Mouse (Mus musculus) lung, embryonic 14.5 days (tissue): ENCODE data around the gene Ccnt1. TPM values are rescaled to one million over a fixed set of nuclear protein-coding genes. Genes with fewer than 3 reads are reported as not detected.
A peak's percentile ranks its signal among the peaks of the same experiment; 100 is the strongest.
"Not testable (repeated sequence)": the region's sequence is repeated elsewhere in the genome, so short reads cannot be mapped to it uniquely, and the experiment has no call there.

Experiments
- ATAC-seq: fragments of 200-750 bp; cut with Nextera tagmentation; 2 replicates; pipeline ENCODE4 v1.8.0; 2017; ENCODE audit warnings: mild to moderate bottlenecking, moderate TSS enrichment, moderate library complexity; ENCODE audit not compliant: insufficient read depth
- DNase-seq: peaks from one replicate; pipeline ENCODE4 v3.0.0-alpha.2; 2015
- H3K27ac ChIP-seq: fragments of 300-500 bp; sonication (generic); 2 replicates; pipeline ENCODE4 v1.5.1; 2014; ENCODE audit warnings: low read depth, mild to moderate bottlenecking, moderate library complexity
- H3K27me3 ChIP-seq: fragments of 300-500 bp; sonication (generic); 2 replicates; pipeline ENCODE4 v1.6.1; 2014; ENCODE audit warnings: low read length, control low read depth; ENCODE audit not compliant: insufficient read depth
- H3K36me3 ChIP-seq: fragments of 300-500 bp; sonication (generic); 2 replicates; pipeline ENCODE4 v1.6.1; 2014; ENCODE audit warnings: control low read depth; ENCODE audit not compliant: insufficient read depth
- H3K4me1 ChIP-seq: fragments of 300-500 bp; sonication (generic); 2 replicates; pipeline ENCODE4 v1.6.1; 2014; ENCODE audit warnings: antibody characterized with exemption, control low read depth; ENCODE audit not compliant: insufficient read depth
- H3K4me2 ChIP-seq: fragments of 300-500 bp; sonication (generic); 2 replicates; pipeline ENCODE4 v1.6.1; 2014; ENCODE audit warnings: mild to moderate bottlenecking
- H3K4me3 ChIP-seq: fragments of 300-500 bp; sonication (generic); 2 replicates; pipeline ENCODE4 v1.5.1; 2014; ENCODE audit warnings: low read depth, low read length
- H3K9ac ChIP-seq: fragments of 300-500 bp; sonication (generic); 2 replicates; pipeline ENCODE4 v1.6.1; 2014
- H3K9me3 ChIP-seq: fragments of 300-500 bp; sonication (generic); 2 replicates; pipeline ENCODE4 v1.6.1; 2016; ENCODE audit warnings: low read depth, low read length, control low read depth
- CTCF ChIP-seq: IDR thresholded peaks from 2 replicates; pipeline ENCODE4 v1.5.1; 2016; ENCODE audit warnings: antibody characterized with exemption, low read depth
- WGBS: fragments of 180-500 bp; shearing (Covaris S2); extraction: QIAGEN DNeasy Blood & Tissue Kit; methylation state at CpG from one replicate; pipeline ENCODE4 v1.1.7; 2014; 5-methylcytosine and 5-hydroxymethylcytosine counted together
- polyA plus RNA-seq: library from polyadenylated mRNA; unstranded; fragments of >200 nt; fragmentation: Nextera tagmentation; extraction: Ambion mirVana; gene quantifications from 2 replicates; pipeline ENCODE4 v1.2.1, GENCODE M21; 2014

The Ccnt1 gene
- polyA plus RNA-seq, 1 experiment from 2014 or later = 58.5 TPM

DNA sequence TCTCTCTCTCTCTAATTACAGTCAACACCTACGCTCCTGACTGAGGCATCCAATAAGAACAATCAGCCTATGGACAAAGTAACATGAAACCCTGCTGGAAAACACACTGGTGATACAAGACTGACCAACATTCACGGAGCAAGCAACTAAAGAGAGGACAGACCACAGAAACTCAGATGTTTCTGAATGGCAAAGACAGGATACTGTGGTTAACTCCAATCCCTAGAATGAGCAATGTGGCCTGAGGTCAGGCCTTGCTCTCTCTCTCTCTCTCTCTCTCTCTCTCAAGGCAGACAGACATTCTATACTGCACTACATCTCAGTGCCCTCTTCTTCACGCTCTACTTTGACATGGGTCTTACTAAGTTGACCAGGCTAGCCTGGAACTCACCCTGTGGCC is 49.5 kb downstream of the Ccnt1 start:
- Histone ChIP-seq H3K9ac (no peak overlapping the region), H3K36me3 (peaks cover 84% of the 10 kb centered on the region), H3K27me3 (no peaks in the 10 kb centered on the region), H3K4me3 (no peak overlapping the region), H3K27ac (no peak overlapping the region), H3K4me2 (no peak overlapping the region), H3K4me1 (no peaks in the 10 kb centered on the region), H3K9me3 (no peaks in the 10 kb centered on the region)
- no peak for TF ChIP-seq CTCF
- DNase-seq (no peak), ATAC-seq (no peak)
- WGBS = 91% methylated on average over 3 of the region's 3 CpGs

DNA sequence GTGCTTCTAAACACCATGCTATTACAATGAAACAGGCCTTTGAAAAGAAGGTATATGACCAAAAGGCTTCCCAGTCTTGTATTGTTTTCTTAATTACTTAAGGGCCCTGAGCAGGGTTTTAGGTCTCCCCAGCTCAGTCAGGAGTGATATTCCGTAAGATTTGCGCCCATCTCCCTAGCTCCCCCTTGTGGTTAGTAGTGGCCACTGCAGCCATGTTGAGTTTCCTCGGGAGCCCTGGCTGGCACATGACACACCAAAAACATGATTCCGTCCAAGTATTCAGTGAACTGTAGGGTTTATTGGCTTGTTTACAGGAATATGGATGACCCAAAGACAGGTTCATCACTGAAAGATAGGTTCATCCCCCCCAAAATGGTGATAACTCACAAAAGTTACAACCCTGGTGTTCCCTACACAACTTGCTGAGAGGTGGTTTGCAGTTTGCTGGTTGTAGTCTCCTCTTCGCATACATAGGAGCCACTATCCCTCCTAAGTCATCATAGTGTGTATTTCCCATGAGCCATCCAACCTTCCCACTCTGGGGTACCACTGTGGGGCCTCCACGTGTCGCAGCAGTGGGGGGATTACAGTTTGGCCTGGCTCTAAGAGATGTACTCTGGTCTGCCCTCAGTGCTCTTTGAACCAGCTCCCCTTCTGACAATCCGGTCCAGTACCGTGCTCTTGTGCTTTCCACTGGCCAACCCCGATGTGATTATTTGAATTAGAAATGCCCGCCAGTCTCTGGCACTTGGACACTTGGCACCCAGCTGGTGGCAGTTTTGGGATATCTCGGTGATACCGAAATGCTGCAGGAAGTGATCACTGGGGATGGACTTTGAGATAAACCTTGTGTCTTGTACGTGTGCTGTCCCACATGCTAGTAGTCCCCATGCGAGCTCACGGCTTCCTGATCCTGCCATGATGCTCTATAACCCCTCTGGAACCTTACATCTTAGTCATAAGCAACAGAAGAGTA is 53.1 kb downstream of the Ccnt1 start:
- H3K36me3 ChIP-seq = peaks cover 49% of the 10 kb centered on the region
- H3K9ac ChIP-seq = no peak overlapping the region
- no peaks in the 10 kb centered on the region for H3K9me3 ChIP-seq
- no peaks in the 10 kb centered on the region for H3K4me1 ChIP-seq
- H3K27me3 ChIP-seq = no peaks in the 10 kb centered on the region
- peak; percentile 95 for TF ChIP-seq CTCF
- WGBS = 69% methylated on average over 16 of the region's 16 CpGs
- no peak overlapping the region for H3K4me3 ChIP-seq
- no peak overlapping the region for H3K27ac ChIP-seq
- ATAC-seq = 0 out of 2 replicates have a peak, but pooled peaks have one; percentile 15
- no peak overlapping the region for H3K4me2 ChIP-seq
- peak; percentile 76 for DNase-seq

DNA sequence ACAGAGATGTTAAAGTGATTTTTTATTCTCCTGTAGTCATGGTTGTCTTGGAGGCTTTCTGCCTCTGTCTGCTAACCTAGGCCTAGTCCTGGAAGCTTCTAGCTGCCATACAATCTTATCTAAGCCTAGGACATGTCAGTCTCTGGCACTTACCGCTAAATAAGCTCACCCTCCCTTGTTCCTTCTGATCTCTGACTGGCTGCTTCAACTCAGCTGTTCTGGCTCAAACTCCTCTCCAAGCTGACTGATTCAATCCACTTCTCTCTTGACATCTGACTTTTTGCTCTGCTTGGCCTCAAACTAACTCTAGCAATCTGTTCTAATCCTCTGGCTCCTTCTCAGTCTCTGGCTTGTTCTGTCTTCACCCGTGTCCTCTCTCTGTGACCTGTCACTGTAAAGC is 55.9 kb downstream of the Ccnt1 start:
- not testable (repeated sequence) for H3K9me3 ChIP-seq, H3K4me3 ChIP-seq, DNase-seq, H3K27me3 ChIP-seq, H3K27ac ChIP-seq, H3K9ac ChIP-seq, H3K4me1 ChIP-seq, ATAC-seq, H3K4me2 ChIP-seq
- 66% methylated on average over 2 of the region's 2 CpGs for WGBS
- peaks cover 22% of the 10 kb centered on the region for H3K36me3 ChIP-seq

GRCm38 (mm10) chr15:98514146-98514545 is 56.6 kb downstream of the Ccnt1 start:
- Histone ChIP-seq H3K4me3 (no peak overlapping the region), H3K27ac (no peak overlapping the region), H3K27me3 (no peaks in the 10 kb centered on the region), H3K9ac (no peak overlapping the region), H3K9me3 (no peaks in the 10 kb centered on the region), H3K4me2 (no peak overlapping the region), H3K4me1 (peaks cover 3% of the 10 kb centered on the region; the same call in 1 of the 2 replicates), H3K36me3 (peaks cover 16% of the 10 kb centered on the region)
- ATAC-seq (no peak), DNase-seq (no peak)
- TF ChIP-seq CTCF = no peak
- WGBS = 72% methylated on average over 8 of the region's 8 CpGs

DNA sequence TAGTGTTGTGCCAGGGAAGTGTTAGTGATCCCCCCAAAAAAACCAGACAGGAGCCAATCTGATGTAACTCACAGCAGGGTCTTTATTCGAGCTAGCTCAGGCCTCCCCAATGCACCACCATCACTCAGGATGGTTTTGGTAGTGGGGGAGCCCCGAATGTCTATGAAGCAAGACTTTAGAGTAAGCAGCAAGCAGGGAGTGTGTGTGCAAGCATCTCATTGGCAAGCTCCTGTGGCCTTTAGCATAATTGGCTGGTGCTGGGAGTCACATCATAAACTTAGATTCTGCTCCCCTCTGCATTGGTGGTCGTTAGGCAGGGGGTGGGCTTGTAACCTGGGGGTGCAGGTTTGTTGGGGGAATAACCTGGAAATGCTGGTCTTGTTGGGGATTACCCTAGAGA is 57.0 kb downstream of the Ccnt1 start:
- H3K9me3 ChIP-seq, ATAC-seq, H3K27me3 ChIP-seq, H3K4me2 ChIP-seq, DNase-seq, H3K9ac ChIP-seq, H3K4me3 ChIP-seq, H3K4me1 ChIP-seq, H3K27ac ChIP-seq: not testable (repeated sequence)
- 67% methylated on average over 3 of the region's 3 CpGs for WGBS
- H3K36me3 ChIP-seq = peaks cover 16% of the 10 kb centered on the region

- 22% methylated on average over 17 of the region's 17 CpGs for WGBS
- no peak overlapping the region for H3K4me3 ChIP-seq
- 0 out of 2 replicates have a peak overlapping the region, but pooled peaks have one; percentile 30 for H3K27ac ChIP-seq
- peak; percentile 55 for DNase-seq
- peaks cover 8% of the 10 kb centered on the region for H3K36me3 ChIP-seq
- H3K4me1 ChIP-seq = peaks cover 3% of the 10 kb centered on the region; the same call in 1 of the 2 replicates
- no peak for TF ChIP-seq CTCF
- no peak; the same call in 1 of the 2 replicates for ATAC-seq
- peak overlapping the region; percentile 40 for H3K4me2 ChIP-seq
- no peak overlapping the region for H3K9ac ChIP-seq
- no peaks in the 10 kb centered on the region for H3K9me3 ChIP-seq
- no peaks in the 10 kb centered on the region for H3K27me3 ChIP-seq
Observed at GRCm38 (mm10) chr15:98512799-98513321, 57.9 kb downstream of the Ccnt1 start.

GRCm38 (mm10) chr15:98512232-98512631 is 58.5 kb downstream of the Ccnt1 start:
- H3K36me3 ChIP-seq = peaks cover 2% of the 10 kb centered on the region
- ATAC-seq = no peak
- no peaks in the 10 kb centered on the region for H3K27me3 ChIP-seq
- H3K9ac ChIP-seq = no peak overlapping the region
- H3K4me1 ChIP-seq = peaks cover 3% of the 10 kb centered on the region; the same call in 1 of the 2 replicates
- no peaks in the 10 kb centered on the region for H3K9me3 ChIP-seq
- no peak overlapping the region for H3K27ac ChIP-seq
- no peak for DNase-seq
- no peak for TF ChIP-seq CTCF
- H3K4me2 ChIP-seq = no peak overlapping the region
- no peak overlapping the region for H3K4me3 ChIP-seq
- 45% methylated on average over 8 of the region's 8 CpGs for WGBS
